Mouse (Mus musculus) MEL (cell line): ENCODE measurements around the gene Chsy1. TPM values are rescaled to one million over a fixed set of nuclear protein-coding genes. Genes with fewer than 3 reads are reported as not detected.

Experiments used
- DNase-seq: peaks from one replicate; pipeline ENCODE4 v3.0.0; 2011; ENCODE audit warnings: low read depth, low spot score
- H3K27ac ChIP-seq: 2 replicates; pipeline ENCODE4 v1.5.1; 2012; ENCODE audit warnings: low read depth, mild to moderate bottlenecking, control low read depth, low read length, moderate library complexity; ENCODE audit not compliant: control insufficient read depth
- H3K27me3 ChIP-seq, 2 experiments: fragments of 150-350 bp in 1 of 2; sonication (generic) in 1 of 2; 2 replicates each; pipeline ENCODE4 v1.6.1; 2012; ENCODE audit warnings: low read length in 2 of 2, mild to moderate bottlenecking in 2 of 2, improper control_type of control experiment in 1 of 2, moderate library complexity in 1 of 2; ENCODE audit not compliant: insufficient read depth in 2 of 2, control insufficient read depth in 1 of 2
- H3K36me3 ChIP-seq, 2 experiments: 2 replicates each; pipeline ENCODE4 v1.6.1; 2012 to 2014; ENCODE audit warnings: low read length in 2 of 2, improper control_type of control experiment in 1 of 2, inconsistent platforms in 1 of 2, mild to moderate bottlenecking in 1 of 2; ENCODE audit not compliant: insufficient read depth in 2 of 2, control insufficient read depth in 1 of 2
- H3K4me1 ChIP-seq, 2 experiments: fragments of 150-350 bp in 1 of 2; sonication (generic) in 1 of 2; 2 replicates each; pipeline ENCODE4 v1.6.1; 2012; ENCODE audit warnings: low read length in 2 of 2, improper control_type of control experiment in 1 of 2, mild to moderate bottlenecking in 1 of 2; ENCODE audit not compliant: insufficient read depth in 2 of 2, control insufficient read depth in 1 of 2
- H3K4me3 ChIP-seq, 2 experiments: fragments of 150-350 bp in 1 of 2; sonication (generic) in 1 of 2; 2 replicates each; pipeline ENCODE4 v1.5.1; 2012; ENCODE audit warnings: low read depth in 2 of 2, low read length in 2 of 2, mild to moderate bottlenecking in 2 of 2, moderate library complexity in 2 of 2, control low read depth in 1 of 2, improper control_type of control experiment in 1 of 2; ENCODE audit not compliant: control insufficient read depth in 1 of 2, insufficient read depth in 1 of 2
- H3K79me2 ChIP-seq: 2 replicates; pipeline ENCODE4 v1.6.1; 2012; ENCODE audit warnings: mild to moderate bottlenecking, low read length, moderate library complexity; ENCODE audit not compliant: control insufficient read depth, poor library complexity, insufficient read depth
- H3K9ac ChIP-seq: 2 replicates; pipeline ENCODE4 v1.6.1; 2012; ENCODE audit warnings: low read depth, mild to moderate bottlenecking, control low read depth, low read length, moderate library complexity; ENCODE audit not compliant: control insufficient read depth, poor library complexity, severe bottlenecking
- H3K9me3 ChIP-seq: fragments of 150-350 bp; sonication (generic); replicated peaks from 2 replicates; pipeline ENCODE4 v1.6.1; 2012; ENCODE audit warnings: mild to moderate bottlenecking, low read length, improper control_type of control experiment, moderate library complexity; ENCODE audit not compliant: insufficient read depth
- BHLHE40 ChIP-seq: IDR thresholded peaks from 2 replicates; pipeline ENCODE4 v1.6.1; 2012; ENCODE audit warnings: low read depth, mild to moderate bottlenecking, inconsistent platforms, low read length, improper control_type of control experiment, borderline replicate concordance
- CHD1 ChIP-seq: IDR thresholded peaks from 2 replicates; pipeline ENCODE4 v1.6.1; 2012; ENCODE audit warnings: low read depth, mild to moderate bottlenecking, inconsistent platforms, low read length, improper control_type of control experiment
- CHD2 ChIP-seq: IDR thresholded peaks from 2 replicates; pipeline ENCODE4 v1.6.1; 2011; ENCODE audit warnings: low read length, improper control_type of control experiment
- CTCF ChIP-seq, 3 experiments: IDR thresholded peaks in 2 of 3; conservative IDR thresholded peaks in 1 of 3; 2 replicates each; pipeline ENCODE4 v1.5.1; 2011 to 2012; ENCODE audit warnings: low read length in 3 of 3, low read depth in 2 of 3, mild to moderate bottlenecking in 2 of 3, improper control_type of control experiment in 1 of 3, inconsistent platforms in 1 of 3, mixed read lengths in 1 of 3, moderate library complexity in 1 of 3; ENCODE audit not compliant: control insufficient read depth in 1 of 3, insufficient read depth in 1 of 3, poor library complexity in 1 of 3, severe bottlenecking in 1 of 3
- E2F4 ChIP-seq: IDR thresholded peaks from 2 replicates; pipeline ENCODE4 v1.6.1; 2011; ENCODE audit warnings: low read depth, low read length, improper control_type of control experiment, borderline replicate concordance
- ELF1 ChIP-seq: IDR thresholded peaks from 2 replicates; pipeline ENCODE4 v1.6.1; 2014; ENCODE audit warnings: low read depth, mild to moderate bottlenecking, inconsistent platforms, low read length, improper control_type of control experiment, moderate library complexity
- GABPA ChIP-seq: IDR thresholded peaks from 2 replicates; pipeline ENCODE4 v1.6.1; 2012; ENCODE audit warnings: low read depth, mild to moderate bottlenecking, inconsistent platforms, low read length, improper control_type of control experiment, moderate library complexity
- JUND ChIP-seq: IDR thresholded peaks from 2 replicates; pipeline ENCODE4 v1.6.1; 2011; ENCODE audit warnings: low read depth, mild to moderate bottlenecking, improper control_type of control experiment, low read length
- KAT2A ChIP-seq: conservative IDR thresholded peaks from 2 replicates; pipeline ENCODE4 v1.6.1; 2012; ENCODE audit warnings: low read depth, low read length, improper control_type of control experiment, inconsistent platforms
- MAX ChIP-seq: IDR thresholded peaks from 2 replicates; pipeline ENCODE4 v1.6.1; 2011; ENCODE audit warnings: low read length, improper control_type of control experiment
- MYB ChIP-seq: IDR thresholded peaks from 2 replicates; pipeline ENCODE4 v1.6.1; 2011; ENCODE audit warnings: mild to moderate bottlenecking, low read depth, low read length, improper control_type of control experiment
- MYC ChIP-seq: IDR thresholded peaks from 2 replicates; pipeline ENCODE4 v1.6.1; 2011; ENCODE audit warnings: low read depth, mild to moderate bottlenecking, low read length, improper control_type of control experiment, moderate library complexity
- NRF1 ChIP-seq: IDR thresholded peaks from 2 replicates; pipeline ENCODE4 v1.6.1; 2014; ENCODE audit warnings: low read depth, mild to moderate bottlenecking, inconsistent platforms, low read length, improper control_type of control experiment, moderate library complexity; ENCODE audit not compliant: poor library complexity, insufficient read depth, severe bottlenecking
- POLR2AphosphoS2 ChIP-seq: IDR thresholded peaks from 2 replicates; pipeline ENCODE4 v1.6.1; 2011; ENCODE audit warnings: low read length, improper control_type of control experiment
- POLR2AphosphoS5 ChIP-seq: IDR thresholded peaks from 2 replicates; pipeline ENCODE4 v1.6.1; 2012; ENCODE audit warnings: low read depth, borderline replicate concordance, mild to moderate bottlenecking, inconsistent platforms, low read length, moderate library complexity, mixed read lengths
- RAD21 ChIP-seq: IDR thresholded peaks from 2 replicates; pipeline ENCODE4 v1.6.1; 2011; ENCODE audit warnings: mild to moderate bottlenecking, low read depth, low read length, improper control_type of control experiment
- RCOR1 ChIP-seq: IDR thresholded peaks from 2 replicates; pipeline ENCODE4 v1.6.1; 2012; ENCODE audit warnings: low read depth, mild to moderate bottlenecking, inconsistent platforms, low read length, improper control_type of control experiment
- SMC3 ChIP-seq: IDR thresholded peaks from 2 replicates; pipeline ENCODE4 v1.6.1; 2011; ENCODE audit warnings: low read depth, low read length, improper control_type of control experiment
- TBP ChIP-seq: IDR thresholded peaks from 2 replicates; pipeline ENCODE4 v1.8.0; 2011; ENCODE audit warnings: low read depth, low read length, improper control_type of control experiment
- USF1 ChIP-seq: IDR thresholded peaks from 2 replicates; pipeline ENCODE4 v1.6.1; 2014; ENCODE audit warnings: low read depth, mild to moderate bottlenecking, inconsistent platforms, low read length, improper control_type of control experiment, moderate library complexity
- ZC3H11A ChIP-seq: IDR thresholded peaks from 2 replicates; pipeline ENCODE4 v1.6.1; 2012; ENCODE audit warnings: low read depth, mild to moderate bottlenecking, inconsistent platforms, low read length, improper control_type of control experiment
- ZNF384 ChIP-seq: IDR thresholded peaks from 2 replicates; pipeline ENCODE4 v1.6.1; 2012; ENCODE audit warnings: low read depth, mild to moderate bottlenecking, inconsistent platforms, low read length, improper control_type of control experiment
- polyA plus RNA-seq, 2 experiments: library from polyadenylated mRNA; stranded (reverse) in 1 of 2; unstranded in 1 of 2; fragments of >175 nt in 1 of 2; fragments of >200 nt in 1 of 2; gene quantifications; 2 replicates each; pipeline versions ENCODE4 v1.2.1 to v1.2.4; 2012; ENCODE audit warnings: low replicate concordance in 2 of 2, low read depth in 1 of 2; ENCODE audit not compliant: insufficient read length in 2 of 2, insufficient read depth in 1 of 2, missing spikeins in 1 of 2
- total RNA-seq: library from RNA; depleted of rRNA; stranded (reverse); fragments of 300-350 nt; gene quantifications from 2 replicates; pipeline ENCODE4 v1.2.3, GENCODE M21; 2012

The Chsy1 gene
- total and polyA plus RNA-seq, 3 experiments, result 8.5 to 10.3 TPM; not detected in 1

GRCm38 (mm10) chr7:66164427-66165031, 55.2 kb downstream of the Chsy1 start:
- H3K79me2 ChIP-seq, result 0 out of 2 replicates have a peak, but pooled peaks cover 3% of the 10 kb centered on the region
- no peak overlapping the region for H3K27ac ChIP-seq
- no peak overlapping the region for H3K9ac ChIP-seq
- no peak for DNase-seq
- TF ChIP-seq KAT2A (no peak), CTCF (IDR thresholded peaks at IDR 0.05 in 2 of 3, conservative IDR thresholded peaks at IDR 0.05 in 1 of 3; ENCODE audit: control insufficient read depth in 1 of 3, insufficient read depth in 1 of 3, low read depth in 2 of 3, low read length in 3 of 3, poor library complexity in 1 of 3, severe bottlenecking in 1 of 3) (no peak), NRF1 (no peak), ZNF384 (no peak), POLR2AphosphoS2 (no peak), E2F4 (no peak), MYB (no peak), GABPA (no peak), MAX (no peak), RAD21 (no peak), TBP (no peak), RCOR1 (no peak), POLR2AphosphoS5 (no peak), ELF1 (no peak), ZC3H11A (no peak), BHLHE40 (no peak), MYC (no peak), USF1 (no peak)
- H3K27me3 ChIP-seq, result no peaks in the 10 kb centered on the region
- H3K4me1 ChIP-seq, result no peaks in the 10 kb centered on the region
- H3K9me3 ChIP-seq, result no peaks in the 10 kb centered on the region
- H3K36me3 ChIP-seq, result no peaks in the 10 kb centered on the region
- no peak overlapping the region for H3K4me3 ChIP-seq

DNA sequence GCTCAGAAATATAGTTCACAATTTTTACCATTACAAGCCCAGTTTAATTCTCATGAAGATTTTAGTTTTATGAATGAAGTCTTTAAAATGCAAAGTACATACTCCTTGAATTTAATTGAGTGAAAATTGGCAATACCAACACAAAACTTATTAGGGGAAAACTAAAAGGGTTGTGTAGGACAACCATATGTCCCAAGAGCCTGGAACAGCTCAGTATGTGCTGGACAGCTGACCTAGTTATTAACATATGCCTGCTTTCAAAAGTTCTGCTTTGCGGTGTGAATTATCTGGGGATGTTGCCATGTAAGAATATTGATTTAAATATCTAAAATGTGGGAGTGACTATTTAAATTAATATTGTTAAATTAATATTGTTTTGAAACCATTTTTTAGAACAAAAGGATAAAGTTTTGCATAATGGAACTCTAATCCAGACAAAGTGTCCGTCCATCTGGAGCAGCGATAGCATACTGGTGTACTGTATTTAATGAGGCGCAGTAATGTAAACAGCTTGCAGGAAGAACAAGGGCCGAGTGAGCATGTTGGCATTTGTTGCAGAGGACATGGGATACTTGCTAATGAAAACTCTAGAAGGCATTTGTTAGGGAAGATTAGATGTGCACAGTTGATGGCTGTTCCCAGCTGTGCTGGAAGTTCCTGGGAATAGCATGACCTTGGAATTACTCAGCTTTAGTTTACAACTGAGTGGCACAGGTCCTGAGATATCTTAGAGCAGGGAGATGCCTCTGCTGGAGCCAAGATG, 55.9 kb downstream of the Chsy1 start:
- TF ChIP-seq POLR2AphosphoS5 (no peak), CHD2 (no peak), E2F4 (no peak), JUND (no peak), SMC3 (no peak), CHD1 (no peak)
- no peak overlapping the region for H3K4me3 ChIP-seq
- no peak for DNase-seq
- H3K79me2 ChIP-seq, result no peaks in the 10 kb centered on the region
- no peaks in the 10 kb centered on the region for H3K27me3 ChIP-seq
- H3K27ac ChIP-seq, result no peak overlapping the region
- H3K9me3 ChIP-seq, result no peaks in the 10 kb centered on the region
- H3K4me1 ChIP-seq, result no peaks in the 10 kb centered on the region
- H3K9ac ChIP-seq, result no peak overlapping the region
- H3K36me3 ChIP-seq, result no peaks in the 10 kb centered on the region
